Mouse (Mus musculus) CH12.LX (cell line): ENCODE results near the gene Fancc. TPM values are rescaled to one million over a fixed set of nuclear protein-coding genes. Genes with fewer than 3 reads are reported as not detected.

ENCODE experiments used
- DNase-seq: peaks from one replicate; pipeline ENCODE4 v3.0.0-alpha.2; 2013; ENCODE audit errors: extremely low read depth
- H3K27ac ChIP-seq: 2 replicates; pipeline ENCODE4 v1.5.1; 2012; ENCODE audit warnings: low read depth, mild to moderate bottlenecking, control low read depth, moderate library complexity; ENCODE audit not compliant: insufficient read depth
- H3K27me3 ChIP-seq: replicated peaks from 2 replicates; pipeline ENCODE3; 2012; ENCODE audit warnings: inconsistent platforms
- H3K36me3 ChIP-seq, 2 experiments: replicated peaks in 1 of 2; 2 replicates each; pipeline versions ENCODE3 to v1.6.1; 2012; ENCODE audit warnings: inconsistent platforms in 1 of 2, low read length in 1 of 2, mild to moderate bottlenecking in 1 of 2, mixed read lengths in 1 of 2, moderate library complexity in 1 of 2; ENCODE audit not compliant: control insufficient read depth in 1 of 2, insufficient read depth in 1 of 2
- H3K4me1 ChIP-seq, 2 experiments: 2 replicates each; pipeline ENCODE4 v1.6.1; 2012; ENCODE audit warnings: inconsistent platforms in 1 of 2, moderate library complexity in 1 of 2; ENCODE audit not compliant: insufficient read depth in 2 of 2, control insufficient read depth in 1 of 2
- H3K4me2 ChIP-seq: 2 replicates; pipeline ENCODE4 v1.6.1; 2012; ENCODE audit warnings: low read depth, mild to moderate bottlenecking, control low read depth; ENCODE audit not compliant: poor library complexity, insufficient read depth, severe bottlenecking
- H3K4me3 ChIP-seq, 3 experiments: fragments of 150-350 bp in 1 of 3; sonication (generic) in 1 of 3; replicated peaks in 1 of 3; 2 replicates each; pipeline versions ENCODE3 to v1.5.1; 2011 to 2012; ENCODE audit warnings: low read depth in 2 of 3, low read length in 2 of 3, mild to moderate bottlenecking in 2 of 3, moderate library complexity in 2 of 3, control low read depth in 1 of 3, improper control_type of control experiment in 1 of 3, inconsistent platforms in 1 of 3, mixed read lengths in 1 of 3; ENCODE audit not compliant: poor library complexity in 1 of 3
- H3K79me2 ChIP-seq: replicated peaks from 2 replicates; pipeline ENCODE4 v1.6.1; 2012; ENCODE audit warnings: mild to moderate bottlenecking, moderate library complexity; ENCODE audit not compliant: control insufficient read depth, poor library complexity, insufficient read depth, severe bottlenecking; ENCODE audit errors: extremely low read depth
- H3K9ac ChIP-seq: 2 replicates; pipeline ENCODE4 v1.6.1; 2012; ENCODE audit warnings: low read depth, mild to moderate bottlenecking, control low read depth, moderate library complexity; ENCODE audit not compliant: insufficient read depth
- H3K9me3 ChIP-seq: replicated peaks from 2 replicates; pipeline ENCODE3; 2012; ENCODE audit warnings: low read length, inconsistent platforms, mixed read lengths
- BHLHE40 ChIP-seq: IDR thresholded peaks from 2 replicates; pipeline ENCODE4 v1.6.1; 2011; ENCODE audit warnings: mild to moderate bottlenecking, low read depth, low read length, improper control_type of control experiment
- HCFC1 ChIP-seq: IDR thresholded peaks from 2 replicates; pipeline ENCODE4 v1.6.1; 2012; ENCODE audit warnings: low read depth, mild to moderate bottlenecking, inconsistent platforms, low read length, improper control_type of control experiment
- IRF4 ChIP-seq: IDR thresholded peaks from 2 replicates; pipeline ENCODE4 v1.6.1; 2014; ENCODE audit warnings: low read depth, mild to moderate bottlenecking, inconsistent platforms, low read length, improper control_type of control experiment
- MEF2A ChIP-seq: IDR thresholded peaks from 2 replicates; pipeline ENCODE4 v1.6.1; 2014; ENCODE audit warnings: low read depth, mild to moderate bottlenecking, inconsistent platforms, low read length, improper control_type of control experiment, borderline replicate concordance
- MYC ChIP-seq: IDR thresholded peaks from 2 replicates; pipeline ENCODE4 v1.6.1; 2011; ENCODE audit warnings: low read depth, mild to moderate bottlenecking, improper control_type of control experiment, low read length
- NELFE ChIP-seq: IDR thresholded peaks from 2 replicates; pipeline ENCODE4 v1.6.1; 2011; ENCODE audit warnings: low read depth, low read length, improper control_type of control experiment
- NRF1 ChIP-seq: IDR thresholded peaks from 2 replicates; pipeline ENCODE4 v1.6.1; 2014; ENCODE audit warnings: low read depth, mild to moderate bottlenecking, inconsistent platforms, low read length, improper control_type of control experiment, moderate library complexity
- PAX5 ChIP-seq: IDR thresholded peaks from 2 replicates; pipeline ENCODE4 v1.6.1; 2012; ENCODE audit warnings: low read length, inconsistent platforms, mixed read lengths
- POLR2A ChIP-seq: IDR thresholded peaks from 2 replicates; pipeline ENCODE4 v1.6.1; 2011; ENCODE audit warnings: low read depth, mild to moderate bottlenecking, improper control_type of control experiment, low read length
- SIN3A ChIP-seq: IDR thresholded peaks from 2 replicates; pipeline ENCODE4 v1.6.1; 2012; ENCODE audit warnings: low read length, improper control_type of control experiment, inconsistent platforms
- TBP ChIP-seq: conservative IDR thresholded peaks from 2 replicates; pipeline ENCODE4 v1.6.1; 2011; ENCODE audit warnings: low read depth, low read length, improper control_type of control experiment
- UBTF ChIP-seq: IDR thresholded peaks from 2 replicates; pipeline ENCODE4 v1.6.1; 2012; ENCODE audit warnings: low read depth, mild to moderate bottlenecking, inconsistent platforms, low read length, improper control_type of control experiment, moderate library complexity
- USF1 ChIP-seq: IDR thresholded peaks from 2 replicates; pipeline ENCODE4 v1.6.1; 2014; ENCODE audit warnings: low read depth, mild to moderate bottlenecking, inconsistent platforms, low read length, improper control_type of control experiment
- ZC3H11A ChIP-seq: IDR thresholded peaks from 2 replicates; pipeline ENCODE4 v1.6.1; 2012; ENCODE audit warnings: low read depth, mild to moderate bottlenecking, inconsistent platforms, low read length, improper control_type of control experiment
- ZNF384 ChIP-seq: IDR thresholded peaks from 2 replicates; pipeline ENCODE4 v1.6.1; 2012; ENCODE audit warnings: low read depth, low read length, improper control_type of control experiment, inconsistent platforms
- dilution Hi-C: fragments of 300-500 bp; cut with MboI; formaldehyde crosslinking; loops from 2 replicates; pipeline ENCODE4 v1.14.3; 2020; ENCODE audit warnings: low sequenced_read_pairs; ENCODE audit not compliant: extremely low pct_unique_long_range_greater_than_20kb, extremely low pct_ligation_motif_present
- in situ Hi-C: fragments of 300-500 bp; cut with MboI; formaldehyde crosslinking; loops from 3 replicates; pipeline ENCODE4 v1.14.3; 2019; ENCODE audit warnings: low sequenced_read_pairs, low pct_ligation_motif_present, low pct_unique_long_range_greater_than_20kb, mixed read lengths
- polyA plus RNA-seq: library from polyadenylated mRNA; unstranded; fragments of >175 nt; gene quantifications from 2 replicates; pipeline ENCODE4 v1.2.1, GENCODE M21; 2012; ENCODE audit warnings: low read depth; ENCODE audit not compliant: insufficient read length
- total RNA-seq, 2 experiments: library from RNA; depleted of rRNA; stranded (reverse); fragments of 300-350 nt in 1 of 2; fragments of >200 nt in 1 of 2; gene quantifications; 2 replicates each; pipeline ENCODE4 v1.2.3; 2012 to 2014

Fancc gene
- total and polyA plus RNA-seq, 3 experiments: 8.2 to 12.4 (median 8.7) TPM

GRCm38 (mm10) chr13:63245218-63245617 lies 251.9 kb downstream of the Fancc start:
- DNase-seq: no peak
- Histone ChIP-seq H3K9ac (no peak overlapping the region), H3K4me2 (no peak overlapping the region), H3K36me3 (peaks cover 0 to 33% of the 10 kb centered on the region in 2 experiments), H3K27me3 (no peaks in the 10 kb centered on the region), H3K27ac (no peak overlapping the region), H3K9me3 (no peaks in the 10 kb centered on the region), H3K4me1 (peaks cover 22 to 69% of the 10 kb centered on the region in 2 experiments), H3K4me3 (no peak overlapping the region), H3K79me2 (peaks cover 2% of the 10 kb centered on the region)
- TF ChIP-seq UBTF: no peak
- TF ChIP-seq POLR2A: no peak
- no peak for TF ChIP-seq NELFE
- no peak for TF ChIP-seq ZNF384
- TF ChIP-seq NRF1: no peak
- TF ChIP-seq IRF4: no peak
- TF ChIP-seq MEF2A: no peak
- TF ChIP-seq HCFC1: no peak
- TF ChIP-seq MYC: no peak
- no peak for TF ChIP-seq TBP
- TF ChIP-seq ZC3H11A: no peak
- in situ Hi-C loops: no loop called here
- dilution Hi-C loops: no loop called here

- dilution Hi-C loops (no loop called here), in situ Hi-C loops (loop anchor here (5.0 kb wide), 1 partner anchor 57 kb away; no protein-coding TSS in a partner anchor)
- H3K4me2 ChIP-seq: no peak overlapping the region
- H3K4me3 ChIP-seq: no peak overlapping the region
- H3K9ac ChIP-seq: no peak overlapping the region
- peaks cover 0 to 33% of the 10 kb centered on the region in 2 experiments for H3K36me3 ChIP-seq
- H3K27me3 ChIP-seq: no peaks in the 10 kb centered on the region
- peaks cover 20 to 63% of the 10 kb centered on the region in 2 experiments for H3K4me1 ChIP-seq
- TF ChIP-seq BHLHE40: no peak
- TF ChIP-seq HCFC1: no peak
- TF ChIP-seq USF1: no peak
- no peak for TF ChIP-seq SIN3A
- TF ChIP-seq NRF1: no peak
- TF ChIP-seq PAX5: no peak
- TF ChIP-seq UBTF: no peak
- no peak for TF ChIP-seq POLR2A
- H3K79me2 ChIP-seq: peaks cover 2% of the 10 kb centered on the region
- no peak overlapping the region for H3K27ac ChIP-seq
- DNase-seq: no peak
- H3K9me3 ChIP-seq: no peaks in the 10 kb centered on the region
Measured at GRCm38 (mm10) chr13:63244425-63244824, 252.7 kb downstream of the Fancc start.
